Mouse (Mus musculus) kidney, postnatal 0 days (tissue): ENCODE measurements at regions not wholly inside any gene's neighbourhood (a gene's known extent, or its start where the extent isn't known, plus 50 kb on each side); places are given as distances from the start of the nearest gene placed in this dataset.

Experiments
- ATAC-seq: fragments of 200-750 bp; cut with Nextera tagmentation; replicated peaks from 2 replicates; pipeline ENCODE4 v1.8.0; 2017; ENCODE audit warnings: low read depth, moderate number of reproducible peaks, moderate TSS enrichment, moderate library complexity; ENCODE audit not compliant: low FRiP score
- DNase-seq: peaks from one replicate; pipeline ENCODE4 v3.0.0-alpha.2; 2016; ENCODE audit warnings: low spot score
- H3K27ac ChIP-seq: fragments of 300-500 bp; sonication (generic); 2 replicates; pipeline ENCODE4 v1.5.1; 2014; ENCODE audit warnings: mild to moderate bottlenecking
- H3K27me3 ChIP-seq: fragments of 300-500 bp; sonication (generic); 2 replicates; pipeline ENCODE4 v1.6.1; 2014; ENCODE audit warnings: low read length, mixed read lengths; ENCODE audit not compliant: insufficient read depth
- H3K36me3 ChIP-seq: fragments of 300-500 bp; sonication (generic); 2 replicates; pipeline ENCODE4 v1.6.1; 2014; ENCODE audit warnings: low read length, mixed read lengths; ENCODE audit not compliant: insufficient read depth
- H3K4me1 ChIP-seq: fragments of 300-500 bp; sonication (generic); replicated peaks from 2 replicates; pipeline ENCODE4 v1.6.1; 2014; ENCODE audit warnings: antibody characterized with exemption, low read length, mixed read lengths; ENCODE audit not compliant: insufficient read depth
- H3K4me2 ChIP-seq: fragments of 300-500 bp; sonication (generic); 2 replicates; pipeline ENCODE4 v1.6.1; 2014; ENCODE audit warnings: mild to moderate bottlenecking, low read length, moderate library complexity, mixed read lengths
- H3K4me3 ChIP-seq: fragments of 300-500 bp; sonication (generic); replicated peaks from 2 replicates; pipeline ENCODE4 v1.5.1; 2014; ENCODE audit warnings: low read depth, low read length
- H3K9ac ChIP-seq: fragments of 300-500 bp; sonication (generic); 2 replicates; pipeline ENCODE4 v1.6.1; 2014; ENCODE audit warnings: low read depth, low read length
- H3K9me3 ChIP-seq: fragments of 300-500 bp; sonication (generic); replicated peaks from 2 replicates; pipeline ENCODE4 v1.6.1; 2016; ENCODE audit warnings: low read length, inconsistent platforms, mixed read lengths
- CTCF ChIP-seq: IDR thresholded peaks from 2 replicates; pipeline ENCODE4 v1.5.1; 2016; ENCODE audit warnings: antibody characterized with exemption, low read depth, mild to moderate bottlenecking, moderate library complexity
- WGBS: fragments of 180-500 bp; shearing (Covaris S2); extraction: QIAGEN DNeasy Blood & Tissue Kit; methylation state at CpG from one replicate; pipeline ENCODE4 v1.1.7; 2014; 5-methylcytosine and 5-hydroxymethylcytosine counted together

- Histone ChIP-seq H3K9ac (no peak overlapping the region), H3K27ac (no peak overlapping the region), H3K36me3 (no peaks in the 10 kb centered on the region), H3K4me1 (no peaks in the 10 kb centered on the region), H3K4me3 (no peak overlapping the region), H3K4me2 (no peak overlapping the region), H3K9me3 (no peaks in the 10 kb centered on the region), H3K27me3 (no peaks in the 10 kb centered on the region)
- DNase-seq: no peak
- no peak for TF ChIP-seq CTCF
- ATAC-seq: no peak
These were observed 847.3 kb downstream of the Bcl11a start for GRCm38 (mm10) chr11:24925135-24925534.

- ATAC-seq: no peak
- no peaks in the 10 kb centered on the region for H3K36me3 ChIP-seq
These were observed 865.8 kb downstream of the Bcl11a start for GRCm38 (mm10) chr11:24943646-24944045.

GRCm38 (mm10) chr11:24951161-24951560, 873.3 kb downstream of the Bcl11a start:
- no peaks in the 10 kb centered on the region for H3K9me3 ChIP-seq
- no peak overlapping the region for H3K27ac ChIP-seq
- no peak for TF ChIP-seq CTCF
- no peak overlapping the region for H3K4me3 ChIP-seq
- H3K4me1 ChIP-seq: no peaks in the 10 kb centered on the region
- H3K9ac ChIP-seq: no peak overlapping the region
- ATAC-seq (no peak), DNase-seq (no peak)
- no peak overlapping the region for H3K4me2 ChIP-seq
- WGBS: 79% methylated on average over 1 of the region's 1 CpGs
- H3K27me3 ChIP-seq: no peaks in the 10 kb centered on the region
- no peaks in the 10 kb centered on the region for H3K36me3 ChIP-seq

More at GRCm38 (mm10) chr11:24943646-24944045, 865.8 kb downstream of the Bcl11a start:
- no peak overlapping the region for H3K9ac ChIP-seq
- H3K9me3 ChIP-seq: no peaks in the 10 kb centered on the region
- no peak for TF ChIP-seq CTCF
- no peaks in the 10 kb centered on the region for H3K4me1 ChIP-seq
- no peaks in the 10 kb centered on the region for H3K27me3 ChIP-seq
- H3K4me3 ChIP-seq: no peak overlapping the region
- DNase-seq: no peak
- H3K27ac ChIP-seq: no peak overlapping the region
- H3K4me2 ChIP-seq: no peak overlapping the region

GRCm38 (mm10) chr11:24972359-24972758, 894.5 kb downstream of the Bcl11a start:
- Histone ChIP-seq H3K27me3 (no peaks in the 10 kb centered on the region), H3K9ac (no peak overlapping the region), H3K4me2 (no peak overlapping the region), H3K4me1 (no peaks in the 10 kb centered on the region), H3K4me3 (no peak overlapping the region), H3K27ac (no peak overlapping the region), H3K36me3 (no peaks in the 10 kb centered on the region), H3K9me3 (no peaks in the 10 kb centered on the region)
- 81% methylated on average over 2 of the region's 2 CpGs for WGBS
- no peak for DNase-seq
- no peak for TF ChIP-seq CTCF
- no peak for ATAC-seq

GRCm38 (mm10) chr11:24980193-24980665, 902.4 kb downstream of the Bcl11a start:
- Histone ChIP-seq H3K36me3 (no peaks in the 10 kb centered on the region), H3K27me3 (no peaks in the 10 kb centered on the region), H3K27ac (no peak overlapping the region), H3K4me3 (no peak overlapping the region), H3K9me3 (no peaks in the 10 kb centered on the region), H3K4me2 (no peak overlapping the region), H3K9ac (no peak overlapping the region), H3K4me1 (no peaks in the 10 kb centered on the region)
- ATAC-seq: no peak
- no peak for TF ChIP-seq CTCF
- 51% methylated on average over 9 of the region's 9 CpGs for whole genome bisulfite sequencing
- no peak for DNase-seq

- Histone ChIP-seq H3K9ac (no peak overlapping the region), H3K9me3 (no peaks in the 10 kb centered on the region), H3K4me3 (no peak overlapping the region), H3K27me3 (no peaks in the 10 kb centered on the region), H3K4me2 (no peak overlapping the region), H3K4me1 (no peaks in the 10 kb centered on the region), H3K27ac (no peak overlapping the region), H3K36me3 (no peaks in the 10 kb centered on the region)
- TF ChIP-seq CTCF: no peak
- ATAC-seq (no peak), DNase-seq (no peak)
- 71% methylated on average over 10 of the region's 10 CpGs for WGBS
These were observed 905.3 kb downstream of the Bcl11a start for GRCm38 (mm10) chr11:24983060-24983629.

- WGBS: 35% methylated on average over 5 of the region's 5 CpGs
- TF ChIP-seq CTCF: no peak
These were observed 927.6 kb downstream of the Bcl11a start for GRCm38 (mm10) chr11:25005491-25005890.

More at GRCm38 (mm10) chr11:25005491-25005890, 927.6 kb downstream of the Bcl11a start:
- Histone ChIP-seq H3K9ac (no peak overlapping the region), H3K27ac (no peak overlapping the region), H3K27me3 (no peaks in the 10 kb centered on the region), H3K4me1 (no peaks in the 10 kb centered on the region), H3K9me3 (no peaks in the 10 kb centered on the region), H3K36me3 (no peaks in the 10 kb centered on the region), H3K4me3 (no peak overlapping the region), H3K4me2 (no peak overlapping the region)
- ATAC-seq (no peak), DNase-seq (no peak)
